Mouse (Mus musculus) limb, embryonic 12.5 days (tissue): Measurements from ENCODE around the gene Gm28230. TPM values are rescaled to one million over a fixed set of nuclear protein-coding genes. Genes with fewer than 3 reads are reported as not detected.

Experiments used
- ATAC-seq: fragments of 200-750 bp; cut with Nextera tagmentation; 2 replicates; pipeline ENCODE4 v1.8.0; 2017; ENCODE audit warnings: low read depth, moderate TSS enrichment; ENCODE audit not compliant: insufficient number of reproducible peaks, insufficient read depth, low FRiP score, low TSS enrichment
- H3K27ac ChIP-seq: fragments of 300-500 bp; sonication (generic); 2 replicates; pipeline ENCODE4 v1.5.1; 2016; ENCODE audit warnings: mild to moderate bottlenecking, moderate library complexity
- H3K27me3 ChIP-seq: fragments of 300-500 bp; sonication (generic); 2 replicates; pipeline ENCODE4 v1.6.1; 2016; ENCODE audit warnings: mild to moderate bottlenecking, moderate library complexity
- H3K36me3 ChIP-seq: fragments of 300-500 bp; sonication (generic); 2 replicates; pipeline ENCODE4 v1.6.1; 2016; ENCODE audit warnings: mild to moderate bottlenecking, moderate library complexity
- H3K4me1 ChIP-seq: fragments of 300-500 bp; sonication (generic); replicated peaks from 2 replicates; pipeline ENCODE4 v1.6.1; 2016
- H3K4me2 ChIP-seq: fragments of 300-500 bp; sonication (generic); 2 replicates; pipeline ENCODE4 v1.6.1; 2016; ENCODE audit warnings: mild to moderate bottlenecking, moderate library complexity
- H3K4me3 ChIP-seq: fragments of 300-500 bp; sonication (generic); replicated peaks from 2 replicates; pipeline ENCODE4 v1.5.1; 2016; ENCODE audit warnings: mild to moderate bottlenecking
- H3K9ac ChIP-seq: fragments of 300-500 bp; sonication (generic); replicated peaks from 2 replicates; pipeline ENCODE4 v1.6.1; 2016; ENCODE audit warnings: mild to moderate bottlenecking, moderate library complexity
- H3K9me3 ChIP-seq: fragments of 300-500 bp; sonication (generic); 2 replicates; pipeline ENCODE4 v1.6.1; 2016; ENCODE audit warnings: mild to moderate bottlenecking, moderate library complexity
- WGBS: fragments of 180-500 bp; shearing (Covaris S2); methylation state at CpG from one replicate; pipeline ENCODE4 v1.1.7; 2016; 5-methylcytosine and 5-hydroxymethylcytosine counted together
- polyA plus RNA-seq: library from polyadenylated mRNA; unstranded; fragments of >200 nt; fragmentation: Nextera tagmentation; extraction: Ambion mirVana; gene quantifications from 2 replicates; pipeline ENCODE4 v1.2.1, GENCODE M21; 2016

Gene Gm28230
- polyA plus RNA-seq, 1 experiment from 2014 or later = 0.51 TPM

DNA sequence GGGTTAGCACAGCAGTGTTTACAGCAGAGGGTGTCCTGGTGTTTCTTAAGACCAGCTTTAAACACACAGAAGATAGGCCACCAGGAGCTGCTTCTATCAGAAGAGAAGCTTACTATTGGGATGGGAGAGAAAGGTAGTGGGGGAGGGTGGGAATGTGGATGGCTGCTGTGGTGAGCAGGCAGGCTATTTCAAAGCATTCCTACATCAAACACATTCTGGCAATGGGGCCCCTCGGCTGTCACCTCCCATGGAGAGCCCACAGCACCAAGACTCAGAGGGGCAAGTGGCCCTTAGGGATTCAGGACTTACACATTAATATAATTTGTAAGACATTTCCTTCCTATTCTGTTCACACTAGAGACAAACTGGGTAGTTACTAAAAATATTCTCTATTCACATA lies 33.6 kb downstream of the Gm28230 start:
- no peaks in the 10 kb centered on the region for H3K9me3 ChIP-seq
- peaks cover 72% of the 10 kb centered on the region for H3K27me3 ChIP-seq
- H3K27ac ChIP-seq = no peak overlapping the region
- H3K4me2 ChIP-seq = no peak overlapping the region
- ATAC-seq = no peak
- peaks cover 17% of the 10 kb centered on the region for H3K4me1 ChIP-seq
- H3K9ac ChIP-seq = no peak overlapping the region
- no peak overlapping the region for H3K4me3 ChIP-seq
- 0% methylated on average over 1 of the region's 1 CpGs for WGBS
- no peaks in the 10 kb centered on the region for H3K36me3 ChIP-seq

DNA sequence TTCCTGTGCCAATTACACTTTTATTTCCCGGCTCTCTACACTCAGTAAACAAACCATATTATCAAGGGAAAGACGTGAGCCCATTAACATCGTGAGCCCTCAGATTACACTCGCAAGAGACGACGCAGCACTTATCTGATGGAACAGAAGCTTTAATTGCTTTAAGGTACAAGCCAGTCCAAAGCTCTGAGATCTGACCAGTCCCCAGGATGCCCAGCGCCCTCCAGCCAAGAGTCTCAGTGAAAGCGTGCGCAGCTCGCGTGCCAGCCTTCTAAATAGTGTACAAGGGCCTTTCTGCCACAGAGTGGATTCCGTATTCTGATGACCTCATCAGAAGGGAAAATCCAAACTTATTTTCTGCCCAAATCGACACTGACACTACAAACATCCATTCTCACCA lies 35.4 kb downstream of the Gm28230 start:
- Histone ChIP-seq H3K27ac (no peak overlapping the region), H3K27me3 (peaks cover 81% of the 10 kb centered on the region), H3K36me3 (no peaks in the 10 kb centered on the region), H3K4me2 (peak overlapping the region; percentile 95; the same call in 1 of the 2 replicates), H3K9me3 (no peaks in the 10 kb centered on the region), H3K4me3 (peak overlapping the region; percentile 56), H3K4me1 (peaks cover 17% of the 10 kb centered on the region), H3K9ac (no peak overlapping the region)
- ATAC-seq = no peak
- WGBS = 2% methylated on average over 13 of the region's 13 CpGs

DNA sequence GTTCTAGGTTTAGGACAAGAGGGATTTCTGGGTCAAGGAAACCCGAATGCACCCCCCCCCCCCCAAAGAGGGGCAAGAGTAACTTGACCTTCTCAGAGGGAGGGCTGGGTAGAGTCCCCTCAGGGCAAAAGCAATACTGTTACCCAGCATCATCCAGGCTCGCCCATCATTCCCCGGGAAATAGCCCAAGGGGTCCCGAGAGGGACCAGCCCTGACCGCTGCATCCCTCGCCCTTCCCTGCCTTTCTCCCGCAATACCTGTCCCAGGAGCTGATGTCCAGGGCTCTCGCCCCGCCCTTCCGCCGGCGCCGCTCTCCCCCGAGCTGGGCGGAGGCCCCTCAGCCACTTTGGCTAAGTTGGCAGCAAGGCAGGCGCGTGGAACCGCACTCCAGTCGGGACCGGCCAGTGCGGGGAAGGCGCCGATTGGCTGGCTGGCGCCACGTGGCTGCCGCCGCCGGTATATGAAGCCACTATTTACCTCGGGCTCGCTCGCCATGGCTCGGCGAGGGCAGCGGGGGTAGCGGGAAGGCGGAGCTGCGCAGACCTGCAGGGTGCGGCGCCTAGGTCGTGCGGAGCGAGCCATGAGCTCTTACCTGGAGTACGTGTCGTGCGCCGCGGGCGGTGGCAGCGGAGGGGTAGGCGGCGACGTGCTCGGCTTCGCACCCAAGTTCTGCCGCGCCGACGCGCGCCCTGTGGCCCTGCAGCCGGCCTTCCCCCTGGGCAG lies 36.2 kb downstream of the Gm28230 start, which contains the start of gene Hoxd1:
Hoxd1 (plus strand) TSS at position 459 of the 723 bp plus-strand sequence.
- H3K4me2 ChIP-seq = peak within 1 kb of the TSS; percentile 95
- peaks cover 80% of the 10 kb centered on the region for H3K27me3 ChIP-seq
- peak within 1 kb of the TSS; percentile 34; the same call in 1 of the 2 replicates for H3K9ac ChIP-seq
- peak within 1 kb of the TSS; percentile 56 for H3K4me3 ChIP-seq
- peaks cover 17% of the 10 kb centered on the region for H3K4me1 ChIP-seq
- ATAC-seq = peak; percentile 68; the same call in 1 of the 2 replicates
- H3K27ac ChIP-seq = no peak within 1 kb of the TSS
- no peaks in the 10 kb centered on the region for H3K9me3 ChIP-seq
- H3K36me3 ChIP-seq = no peaks in the 10 kb centered on the region
- WGBS = under 1% methylated on average over 61 of the region's 61 CpGs

DNA sequence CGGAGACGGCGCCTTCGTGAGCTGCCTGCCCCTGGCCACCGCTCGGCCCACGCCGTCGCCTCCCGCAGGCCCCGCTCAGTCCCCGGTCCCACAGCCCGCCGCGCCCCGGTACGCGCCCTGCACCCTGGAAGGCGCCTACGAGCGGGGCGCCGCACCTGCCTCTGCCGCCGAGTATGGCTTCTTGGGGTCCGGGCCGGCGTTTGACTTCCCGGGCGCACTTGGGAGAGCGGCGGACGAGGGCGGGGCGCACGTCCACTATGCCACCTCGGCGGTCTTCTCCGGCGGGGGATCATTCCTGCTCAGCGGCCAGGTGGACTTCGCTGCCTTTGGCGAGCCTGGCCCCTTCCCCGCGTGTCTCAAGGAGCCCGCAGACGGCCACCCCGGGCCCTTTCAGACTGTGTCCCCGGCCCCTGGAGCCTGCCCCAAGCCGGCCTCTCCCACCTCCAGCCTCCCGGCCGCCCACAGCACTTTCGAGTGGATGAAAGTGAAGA lies 36.8 kb downstream of the Gm28230 start:
- H3K4me1 ChIP-seq = peaks cover 17% of the 10 kb centered on the region
- no peaks in the 10 kb centered on the region for H3K9me3 ChIP-seq
- H3K27ac ChIP-seq = no peak overlapping the region
- peak overlapping the region; percentile 56 for H3K4me3 ChIP-seq
- ATAC-seq = no peak
- peak overlapping the region; percentile 34; the same call in 1 of the 2 replicates for H3K9ac ChIP-seq
- no peaks in the 10 kb centered on the region for H3K36me3 ChIP-seq
- H3K4me2 ChIP-seq = peak overlapping the region; percentile 95
- H3K27me3 ChIP-seq = peaks cover 75% of the 10 kb centered on the region
- under 1% methylated on average over 53 of the region's 53 CpGs for WGBS

DNA sequence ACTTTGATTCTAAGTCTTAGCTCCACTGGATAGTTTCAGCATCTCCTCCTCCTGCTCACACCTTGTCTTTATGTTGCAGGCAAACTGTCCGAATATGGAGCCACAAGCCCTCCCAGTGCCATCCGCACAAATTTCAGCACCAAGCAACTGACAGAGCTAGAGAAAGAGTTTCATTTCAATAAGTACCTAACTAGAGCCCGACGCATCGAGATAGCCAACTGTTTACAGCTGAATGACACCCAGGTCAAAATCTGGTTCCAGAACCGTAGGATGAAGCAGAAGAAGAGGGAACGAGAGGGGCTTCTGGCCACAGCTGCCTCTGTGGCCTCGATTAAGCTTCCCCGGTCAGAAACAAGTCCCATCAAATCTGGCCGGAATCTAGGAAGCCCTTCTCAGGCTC lies 37.4 kb downstream of the Gm28230 start:
- Histone ChIP-seq H3K4me1 (peaks cover 17% of the 10 kb centered on the region), H3K9me3 (no peaks in the 10 kb centered on the region), H3K4me2 (no peak overlapping the region; the same call in 1 of the 2 replicates), H3K27ac (no peak overlapping the region), H3K36me3 (no peaks in the 10 kb centered on the region), H3K4me3 (no peak overlapping the region), H3K27me3 (peaks cover 72% of the 10 kb centered on the region), H3K9ac (no peak overlapping the region)
- WGBS = 31% methylated on average over 10 of the region's 10 CpGs
- ATAC-seq = no peak

DNA sequence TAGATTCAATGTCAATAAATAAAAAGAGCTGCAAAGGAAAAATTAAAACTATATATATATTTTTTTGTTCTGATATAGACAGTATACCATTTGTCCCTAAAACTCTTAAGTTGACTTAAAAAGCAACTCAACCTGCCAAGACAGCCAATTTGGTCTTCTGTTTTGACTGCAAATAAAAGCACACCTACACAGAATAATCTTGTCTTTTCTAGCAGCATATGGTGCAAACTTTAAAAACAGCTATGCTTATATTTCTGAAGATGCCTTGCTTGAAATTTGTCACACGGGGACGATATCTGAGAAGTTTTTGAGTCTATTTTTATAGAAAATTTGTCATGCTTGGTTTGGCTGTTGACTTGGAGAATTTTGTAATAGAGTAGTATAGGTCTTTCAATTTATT lies 47.8 kb downstream of the Gm28230 start:
- Histone ChIP-seq H3K4me1 (no peaks in the 10 kb centered on the region), H3K9me3 (no peaks in the 10 kb centered on the region), H3K4me3 (no peak overlapping the region), H3K36me3 (no peaks in the 10 kb centered on the region), H3K27ac (no peak overlapping the region), H3K4me2 (no peak overlapping the region), H3K27me3 (peaks cover 12% of the 10 kb centered on the region), H3K9ac (no peak overlapping the region)
- 92% methylated on average over 2 of the region's 2 CpGs for WGBS
- no peak for ATAC-seq

DNA sequence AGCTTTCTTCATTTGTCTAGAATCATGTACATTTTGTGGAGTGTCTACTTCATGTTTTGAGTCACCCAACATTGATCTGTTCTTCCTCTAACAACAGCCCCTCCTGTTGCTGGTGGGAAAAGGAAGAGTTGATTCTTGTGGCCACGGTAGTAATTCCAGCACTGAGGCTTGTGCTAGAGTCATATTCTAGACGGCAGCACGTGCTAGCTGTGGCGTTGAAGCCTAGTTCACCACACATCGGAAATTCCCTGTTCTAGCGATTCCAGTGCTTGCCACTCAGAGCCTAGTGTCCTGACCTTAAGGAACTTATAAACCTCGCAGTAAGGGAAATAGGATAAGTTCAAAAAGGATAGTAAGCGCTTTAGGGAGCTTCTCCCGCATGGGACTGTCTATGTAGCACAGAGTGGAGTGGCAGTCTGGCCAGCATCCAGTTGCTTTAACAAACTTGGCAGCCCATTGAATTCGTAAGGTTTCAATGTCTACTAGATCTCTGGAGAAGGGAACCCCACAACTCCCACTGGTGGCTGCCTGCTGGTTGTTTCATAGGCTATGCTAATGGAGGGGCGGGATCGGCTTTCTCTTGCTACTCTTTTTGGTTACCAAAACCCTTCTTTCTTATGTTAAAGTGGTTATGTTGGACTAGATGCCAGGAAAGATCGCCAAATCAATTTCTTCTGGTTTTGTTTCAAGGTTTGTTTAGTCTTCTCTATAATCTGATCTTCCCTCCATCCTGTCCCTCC lies 51.2 kb downstream of the Gm28230 start:
- H3K27me3 ChIP-seq = peaks cover 7% of the 10 kb centered on the region
- no peak for ATAC-seq
- H3K36me3 ChIP-seq = no peaks in the 10 kb centered on the region
- no peaks in the 10 kb centered on the region for H3K4me1 ChIP-seq
- H3K4me2 ChIP-seq = no peak overlapping the region
- no peaks in the 10 kb centered on the region for H3K9me3 ChIP-seq
- H3K27ac ChIP-seq = no peak overlapping the region
- 71% methylated on average over 13 of the region's 13 CpGs for WGBS
- H3K4me3 ChIP-seq = no peak overlapping the region
- H3K9ac ChIP-seq = no peak overlapping the region

DNA sequence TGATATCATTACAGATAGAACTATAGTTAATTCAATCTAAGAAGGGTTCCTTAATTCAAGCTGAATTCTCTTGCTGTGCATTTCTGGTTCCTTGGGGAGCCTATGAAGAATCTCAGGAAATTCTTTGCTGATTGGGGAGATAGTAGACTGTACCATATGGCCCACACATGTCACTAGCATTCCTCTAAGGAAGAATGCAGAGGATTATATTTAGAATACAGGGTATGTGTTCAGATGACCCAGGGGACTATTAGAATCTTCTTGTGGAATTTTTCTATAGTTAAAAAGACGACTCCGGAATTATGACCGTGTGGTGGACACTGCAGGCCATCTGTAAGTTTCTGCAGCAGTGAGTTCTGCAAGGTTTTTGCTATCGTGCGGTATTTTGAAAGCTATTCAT lies 54.9 kb downstream of the Gm28230 start:
- no peak for ATAC-seq
- 80% methylated on average over 5 of the region's 5 CpGs for WGBS
- Histone ChIP-seq H3K27ac (no peak overlapping the region), H3K9me3 (no peaks in the 10 kb centered on the region), H3K9ac (no peak overlapping the region), H3K4me1 (no peaks in the 10 kb centered on the region), H3K4me2 (no peak overlapping the region), H3K27me3 (peaks cover 7% of the 10 kb centered on the region), H3K36me3 (no peaks in the 10 kb centered on the region), H3K4me3 (no peak overlapping the region)

DNA sequence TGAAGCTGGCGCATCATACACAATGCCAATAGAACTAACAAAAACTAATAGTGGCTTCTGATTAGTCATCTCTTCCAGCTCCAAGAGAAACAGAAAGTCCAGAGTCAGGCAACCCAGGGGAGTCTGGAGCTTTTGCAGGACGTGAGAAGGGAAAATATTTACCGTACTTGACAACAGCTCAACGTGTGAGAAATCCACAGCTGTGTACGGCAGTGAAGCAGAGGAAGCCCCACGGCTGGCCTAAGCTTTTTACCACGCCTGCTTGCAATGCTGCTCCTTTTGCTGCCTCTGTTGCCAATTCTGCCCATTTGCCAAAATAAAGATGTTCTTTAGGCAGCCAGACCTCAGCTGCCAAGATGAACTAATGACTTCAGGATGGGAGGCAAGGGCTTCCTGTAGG lies 69.0 kb downstream of the Gm28230 start:
- Histone ChIP-seq H3K4me3 (no peak overlapping the region), H3K36me3 (no peaks in the 10 kb centered on the region), H3K4me2 (no peak overlapping the region), H3K9ac (no peak overlapping the region), H3K9me3 (no peaks in the 10 kb centered on the region), H3K4me1 (peaks cover 5% of the 10 kb centered on the region; the same call in 1 of the 2 replicates), H3K27ac (no peak overlapping the region), H3K27me3 (no peaks in the 10 kb centered on the region)
- 39% methylated on average over 7 of the region's 7 CpGs for WGBS
- ATAC-seq = no peak
